Mouse (Mus musculus): ENCODE results near the gene Mgat4c.
"Not testable (repeated sequence)": the region's sequence is repeated elsewhere in the genome, so short reads cannot be mapped to it uniquely, and the experiment has no call there.

Mgat4c gene

GRCm38 (mm10) chr10:102155853-102156252, 474.6 kb downstream of the Mgat4c start:
- DNase-seq, result no peak

DNA sequence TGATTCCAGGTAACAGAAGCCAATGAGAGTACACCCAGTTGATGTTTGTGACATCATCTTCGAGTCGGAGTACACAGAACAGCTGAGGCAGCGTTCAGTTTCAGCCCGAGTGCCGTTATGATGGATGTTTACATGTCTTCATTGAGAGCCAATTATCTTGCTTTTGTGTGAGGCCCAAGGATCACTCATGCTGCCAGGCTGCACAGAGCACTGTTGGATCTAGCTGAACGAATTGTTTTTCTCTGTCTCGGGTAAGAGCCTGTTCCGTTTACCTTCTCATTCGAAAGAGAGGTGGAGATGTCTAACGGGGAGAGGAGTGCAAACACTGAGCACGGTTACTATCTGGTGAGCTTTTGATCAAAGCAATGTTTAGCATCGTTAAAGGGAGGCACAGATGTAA, 477.5 kb downstream of the Mgat4c start:
- peak; percentile 2 for DNase-seq

DNA sequence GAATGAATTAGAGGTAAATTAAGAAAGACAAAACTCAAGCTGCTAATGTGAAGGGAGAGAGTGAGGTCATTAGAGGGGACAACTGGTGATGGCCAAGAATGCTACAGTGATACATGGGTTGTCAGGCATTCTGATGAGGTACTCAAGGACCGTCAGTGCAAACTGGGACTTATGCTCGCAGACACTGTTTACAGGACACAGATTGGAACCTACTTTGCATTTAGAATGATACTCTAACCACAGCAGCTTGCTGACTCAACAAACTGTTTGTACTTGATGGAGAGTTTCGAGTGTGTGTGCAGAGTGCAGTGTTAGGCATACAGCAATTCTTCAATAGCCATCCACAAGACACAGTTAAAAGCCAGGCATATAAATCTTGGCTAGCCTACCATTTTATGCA, 503.4 kb downstream of the Mgat4c start:
- DNase-seq, result no peak

GRCm38 (mm10) chr10:102191646-102192045, 510.4 kb downstream of the Mgat4c start:
- no peak for DNase-seq

DNA sequence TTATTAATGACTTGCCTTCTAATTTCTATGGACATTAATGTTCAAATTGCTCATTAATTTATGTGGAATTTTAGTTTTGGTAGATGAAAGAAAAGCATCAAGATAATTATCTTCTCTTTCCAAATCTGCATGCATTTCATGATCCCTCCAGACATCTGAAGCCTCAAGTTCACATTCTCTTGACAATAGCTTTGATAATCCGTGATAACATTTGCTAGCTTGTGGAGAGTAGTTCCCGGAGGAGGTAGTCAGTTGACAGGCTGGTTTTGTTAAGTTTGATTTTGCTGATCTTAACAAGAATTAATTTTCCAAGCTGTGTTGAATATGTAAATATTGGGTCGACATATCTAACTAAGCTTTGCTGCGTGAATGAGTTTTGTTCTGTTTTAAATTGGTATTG, 515.6 kb downstream of the Mgat4c start:
- DNase-seq, result no peak

DNA sequence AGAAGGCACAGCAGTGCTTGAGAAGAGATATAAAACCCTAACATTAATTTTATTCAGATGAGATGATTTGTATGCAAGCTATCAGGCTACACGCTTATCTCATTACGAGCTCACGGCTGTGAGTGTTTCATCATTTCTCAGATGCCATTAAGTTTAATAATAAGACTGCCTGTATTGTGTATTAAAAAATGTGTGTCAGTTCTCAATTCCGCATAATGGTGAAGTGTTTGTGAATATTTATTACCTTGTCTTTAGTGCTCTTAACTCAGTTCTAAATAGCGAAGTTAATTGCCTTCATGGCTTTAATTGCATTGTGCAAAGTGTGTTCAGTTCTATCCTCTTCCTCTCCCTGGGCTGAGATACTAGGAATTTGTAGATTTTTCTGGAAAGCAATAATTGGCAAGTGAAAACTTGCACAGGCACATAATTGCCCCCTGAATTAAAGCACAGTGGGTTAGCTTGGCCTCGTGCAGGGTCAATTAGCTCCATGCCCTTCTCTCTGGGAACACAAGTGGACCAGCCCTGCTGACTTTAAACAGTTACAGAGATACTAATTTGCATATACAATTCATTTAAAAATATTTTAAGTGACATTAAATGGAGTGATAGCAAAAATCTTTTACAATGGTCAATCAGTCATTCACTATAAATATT, 557.4 kb downstream of the Mgat4c start:
- no peak for DNase-seq

- no peak for DNase-seq
Measured at GRCm38 (mm10) chr10:102243897-102244296, 562.6 kb downstream of the Mgat4c start.

DNA sequence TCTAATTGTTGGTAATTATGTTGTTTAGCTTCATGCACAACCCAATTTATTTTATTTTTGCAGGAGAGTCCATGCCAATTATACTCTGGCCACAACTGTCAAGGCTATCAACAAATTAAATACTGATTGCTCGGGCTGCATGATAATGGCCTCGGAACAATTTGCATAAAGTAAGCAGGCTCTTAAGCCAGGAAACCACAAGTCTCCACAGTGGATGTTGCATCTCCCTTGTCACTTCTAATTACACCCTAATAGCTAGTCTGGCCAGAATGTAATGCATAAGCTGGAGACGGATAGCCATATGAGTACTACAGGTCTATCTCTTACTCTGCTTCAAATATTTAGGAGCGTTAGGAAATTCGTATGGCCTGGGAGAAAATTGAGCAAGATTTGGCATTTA, 563.3 kb downstream of the Mgat4c start:
- DNase-seq, result no peak

DNA sequence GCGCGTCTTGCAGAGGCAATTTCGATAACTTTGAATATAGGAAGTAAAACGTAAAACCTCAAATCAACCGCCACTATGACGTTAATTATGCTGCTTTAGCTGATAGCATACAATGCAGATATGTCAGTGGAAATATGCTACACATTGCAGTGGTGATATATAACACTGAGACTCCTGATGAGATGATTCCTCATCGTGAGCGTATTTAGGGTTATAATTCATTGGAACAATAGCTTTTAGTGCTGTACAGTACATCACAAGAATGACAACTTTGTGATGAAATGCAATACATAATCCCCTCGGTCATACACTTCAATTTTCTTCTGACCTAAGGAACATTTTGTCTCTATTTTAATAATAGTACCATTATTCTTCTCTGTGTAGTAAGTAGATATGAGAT, 564.0 kb downstream of the Mgat4c start:
- no peak for DNase-seq

DNA sequence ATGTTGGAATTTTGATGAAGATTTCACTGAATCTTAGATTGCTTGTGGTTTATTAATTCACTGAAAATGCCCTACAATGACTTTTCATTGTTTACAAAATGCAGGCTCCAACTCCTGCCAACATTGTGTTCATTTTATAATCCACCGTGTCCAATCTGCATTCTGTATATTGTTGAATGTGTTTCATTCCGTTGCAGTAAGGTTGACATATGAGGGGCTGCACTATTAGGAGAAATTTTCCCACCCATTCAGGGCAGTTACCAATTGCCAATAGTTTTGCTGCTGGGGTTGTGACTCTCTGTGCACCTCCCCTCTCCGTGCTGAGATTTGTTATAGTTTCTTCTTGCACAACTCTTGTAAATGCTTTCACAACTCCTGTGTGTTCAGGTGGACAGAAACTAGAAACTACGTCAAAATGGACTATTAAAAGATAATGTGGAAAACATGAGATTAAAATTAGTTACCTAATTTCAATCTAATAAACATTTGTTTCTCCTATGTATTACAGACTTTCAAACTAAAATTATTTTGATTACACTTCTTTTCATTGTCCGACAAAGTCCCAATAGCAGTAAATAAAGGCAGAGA, 627.7 kb downstream of the Mgat4c start:
- DNase-seq, result no peak

DNA sequence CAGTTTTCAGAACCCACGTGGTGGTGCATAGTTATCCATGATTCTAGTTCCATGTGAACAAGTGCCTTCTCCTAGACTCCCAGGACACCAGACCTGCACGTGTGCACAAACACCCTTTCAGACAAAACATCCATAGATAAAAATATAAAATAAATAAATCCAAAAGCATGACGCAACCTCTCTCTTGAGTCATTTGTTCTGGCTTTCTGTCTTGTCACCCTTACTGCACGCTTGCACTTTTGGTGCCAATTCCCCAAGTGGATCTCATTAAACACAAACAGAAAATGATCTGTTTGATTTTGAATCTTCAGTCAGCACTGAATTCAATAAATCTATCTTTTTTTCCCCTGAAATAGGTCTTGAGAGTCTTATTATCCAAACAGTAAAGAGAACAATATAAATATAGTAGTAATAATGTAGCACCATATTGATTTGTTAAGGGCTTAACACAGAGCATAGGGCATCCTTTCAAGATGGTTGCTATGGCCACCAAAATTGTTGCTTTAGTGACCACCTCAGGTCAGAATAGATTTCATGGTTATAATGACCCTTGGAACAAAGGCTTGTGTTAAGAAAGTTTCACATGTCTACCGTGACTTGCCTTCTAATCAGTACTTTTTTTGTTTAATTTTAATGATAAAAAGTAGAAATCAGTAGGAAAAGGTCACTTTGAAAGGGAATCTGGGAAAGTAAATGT, 684.5 kb downstream of the Mgat4c start:
- DNase-seq, result no peak

GRCm38 (mm10) chr10:102370576-102370975, 689.3 kb downstream of the Mgat4c start:
- no peak for DNase-seq

GRCm38 (mm10) chr10:102372111-102372510, 690.8 kb downstream of the Mgat4c start:
- DNase-seq, result no peak

GRCm38 (mm10) chr10:102374061-102374460, 692.8 kb downstream of the Mgat4c start:
- DNase-seq, result no peak

DNA sequence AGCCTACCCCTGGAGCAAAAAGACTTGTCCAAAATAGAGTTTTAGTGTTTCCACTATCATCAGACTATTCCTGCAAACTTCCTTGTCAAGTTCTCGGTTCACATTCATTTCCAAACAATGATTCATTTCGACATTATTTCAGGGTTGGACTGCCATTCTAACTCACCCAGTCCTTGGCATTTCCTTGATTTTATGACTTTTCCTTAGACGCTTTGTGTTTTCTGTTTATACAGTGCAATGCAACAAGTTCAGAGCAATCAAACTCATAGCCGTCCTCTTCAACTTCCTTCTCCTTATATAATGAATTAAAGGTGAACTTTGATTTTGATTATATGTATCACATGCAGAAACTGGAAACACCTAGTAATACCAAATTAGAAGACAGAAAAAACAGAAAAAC, 696.1 kb downstream of the Mgat4c start:
- no peak for DNase-seq

DNA sequence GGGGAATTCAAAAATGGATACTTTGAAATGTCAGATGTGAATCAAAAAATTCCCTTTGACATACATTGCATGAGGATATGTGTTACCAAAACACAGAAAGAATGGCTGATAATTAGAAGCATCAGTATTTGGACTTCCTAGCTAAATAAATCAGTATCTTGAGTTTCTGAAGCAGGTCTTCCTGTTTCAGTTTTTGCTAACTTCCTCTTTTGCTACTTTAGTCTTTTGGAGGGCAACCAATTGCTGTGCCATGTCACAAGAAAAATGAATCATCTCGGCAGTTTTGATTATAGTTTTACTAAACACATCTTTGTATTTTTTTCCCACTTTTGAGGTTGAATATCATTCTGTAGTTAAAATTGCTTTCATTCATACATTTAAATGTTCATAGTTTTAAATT, 707.9 kb downstream of the Mgat4c start:
- no peak for DNase-seq

DNA sequence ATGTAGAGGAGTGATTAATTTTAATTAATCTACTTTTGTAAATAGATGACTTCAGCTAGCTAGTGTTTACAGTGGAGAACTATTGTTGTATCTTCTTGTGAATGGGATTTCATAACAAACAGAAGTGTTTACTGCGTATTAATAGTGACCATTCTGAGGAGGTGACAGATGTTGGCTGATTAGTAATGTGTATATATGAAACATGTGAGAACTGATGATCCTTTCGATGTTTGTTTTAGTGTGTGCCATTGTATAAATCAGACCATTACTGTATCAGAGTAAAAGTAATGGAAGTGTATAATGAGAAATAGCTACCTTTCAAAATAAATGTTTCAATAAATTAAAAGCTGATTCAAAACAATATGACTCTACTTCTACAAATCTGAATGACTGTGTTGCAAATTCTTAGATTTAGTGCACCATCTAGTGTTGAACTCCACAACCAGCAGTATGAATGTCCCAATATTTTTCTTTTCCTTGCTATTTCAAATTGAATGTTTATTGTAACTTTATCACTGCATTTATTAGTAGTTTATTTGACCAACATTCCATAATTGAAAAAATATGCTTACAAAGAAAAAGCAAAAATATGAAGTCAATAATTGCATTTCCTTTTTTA, 736.5 kb downstream of the Mgat4c start:
- no peak for DNase-seq

- peak; percentile 8 for DNase-seq
Measured at GRCm38 (mm10) chr10:102435048-102435447, 753.8 kb downstream of the Mgat4c start.

- DNase-seq, result not testable (repeated sequence)
Measured at GRCm38 (mm10) chr10:102435467-102435866, 754.2 kb downstream of the Mgat4c start.

Measured in cerebellum, adult 9-10 months (tissue).